Mouse (Mus musculus): ENCODE measurements around the gene Tyro3.

Tyro3 gene

DNA sequence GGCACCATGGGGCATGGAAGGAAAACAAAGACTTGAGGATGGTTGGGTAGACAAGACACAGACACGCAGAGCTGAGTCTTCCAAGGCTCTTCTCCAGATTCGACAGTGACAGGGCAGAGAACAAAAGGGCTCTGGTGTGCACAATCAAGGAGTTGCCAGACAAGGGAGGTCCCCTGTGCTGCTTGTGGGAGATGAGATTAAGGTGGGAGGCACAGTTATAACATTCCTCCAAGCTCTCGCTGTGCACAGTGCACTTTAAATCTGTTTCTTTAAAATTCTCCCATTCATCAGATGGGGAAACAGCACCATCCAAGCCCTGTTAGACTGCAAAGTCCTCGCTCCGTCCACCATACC is 6.7 kb downstream of the Tyro3 start:
- DNase-seq (ENCODE audit: inconsistent ontology term), result no peak

DNA sequence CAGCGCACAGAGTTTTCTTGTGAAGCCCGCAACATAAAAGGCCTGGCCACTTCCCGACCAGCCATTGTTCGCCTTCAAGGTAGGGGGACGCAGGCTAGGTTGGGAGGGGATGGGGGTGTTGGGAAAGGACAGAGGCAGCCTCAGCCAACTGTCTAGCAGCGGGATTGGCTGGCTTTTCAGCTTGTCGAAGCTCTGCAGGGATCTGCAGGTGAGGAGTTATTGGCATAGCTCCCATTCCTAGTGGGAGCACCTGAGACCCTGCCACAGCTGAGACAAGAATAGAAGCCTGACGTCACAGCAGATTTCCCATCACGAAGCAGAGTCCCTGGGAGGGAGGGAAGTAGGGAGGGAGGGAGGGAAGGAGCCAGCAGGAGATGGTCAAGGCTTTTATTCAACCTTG is 7.2 kb downstream of the Tyro3 start:
- no peak for DNase-seq (ENCODE audit: inconsistent ontology term)

DNA sequence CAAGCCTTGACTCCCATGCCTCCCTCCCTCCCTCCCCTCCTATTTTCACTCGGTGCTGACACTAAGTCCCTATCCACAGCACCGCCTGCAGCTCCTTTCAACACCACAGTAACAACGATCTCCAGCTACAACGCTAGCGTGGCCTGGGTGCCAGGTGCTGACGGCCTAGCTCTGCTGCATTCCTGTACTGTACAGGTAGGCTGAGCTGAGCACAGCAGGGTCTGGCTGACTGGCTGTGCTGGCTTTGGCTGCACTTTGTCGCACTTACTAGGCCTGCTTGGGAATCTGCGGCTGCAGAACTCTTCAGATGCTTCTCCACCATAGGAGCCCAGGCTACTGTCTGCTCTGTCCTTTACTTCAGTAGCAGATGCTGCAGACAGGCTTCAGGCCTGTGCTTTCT is 8.0 kb downstream of the Tyro3 start:
- no peak for DNase-seq (ENCODE audit: inconsistent ontology term)

DNA sequence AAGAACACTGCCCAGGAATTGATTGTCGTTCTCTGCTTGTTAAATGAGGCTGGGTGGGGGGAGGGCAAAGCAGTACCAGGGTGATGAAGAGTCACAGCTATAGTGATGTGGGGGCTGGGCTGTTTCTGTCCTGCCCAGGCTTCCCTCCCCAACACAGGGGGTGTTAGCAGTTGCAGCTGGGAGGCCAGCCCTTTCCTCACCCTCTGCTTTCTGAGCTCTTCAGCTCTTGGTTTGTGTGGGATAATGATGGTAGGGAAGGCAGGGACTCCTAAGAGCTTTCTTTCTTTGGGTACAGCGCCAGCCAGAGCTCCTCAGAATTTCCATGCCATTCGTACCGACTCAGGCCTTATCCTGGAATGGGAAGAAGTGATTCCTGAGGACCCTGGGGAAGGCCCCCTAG is 10.9 kb downstream of the Tyro3 start:
- DNase-seq (ENCODE audit: inconsistent ontology term), result no peak

DNA sequence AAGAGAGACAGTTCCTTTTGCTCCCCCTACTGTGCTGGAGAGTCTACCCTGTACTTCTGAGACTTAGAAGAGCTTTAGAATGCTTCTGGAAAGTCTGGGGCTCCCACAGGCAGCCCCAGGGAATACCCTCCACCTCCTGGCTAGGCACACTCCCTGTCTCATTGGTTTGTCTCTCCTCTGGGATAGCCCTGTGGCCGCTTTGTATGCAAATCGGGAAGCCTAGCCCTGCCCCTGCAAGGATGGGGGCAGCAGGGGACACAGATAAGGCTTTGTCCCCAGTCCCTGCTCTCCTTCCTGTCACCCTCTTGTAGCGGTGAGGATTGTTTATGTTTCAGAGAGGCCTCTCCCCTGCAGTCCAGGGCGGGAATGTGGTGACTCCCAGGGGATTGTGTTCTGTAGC is 11.3 kb downstream of the Tyro3 start:
- DNase-seq (ENCODE audit: inconsistent ontology term), result no peak

DNA sequence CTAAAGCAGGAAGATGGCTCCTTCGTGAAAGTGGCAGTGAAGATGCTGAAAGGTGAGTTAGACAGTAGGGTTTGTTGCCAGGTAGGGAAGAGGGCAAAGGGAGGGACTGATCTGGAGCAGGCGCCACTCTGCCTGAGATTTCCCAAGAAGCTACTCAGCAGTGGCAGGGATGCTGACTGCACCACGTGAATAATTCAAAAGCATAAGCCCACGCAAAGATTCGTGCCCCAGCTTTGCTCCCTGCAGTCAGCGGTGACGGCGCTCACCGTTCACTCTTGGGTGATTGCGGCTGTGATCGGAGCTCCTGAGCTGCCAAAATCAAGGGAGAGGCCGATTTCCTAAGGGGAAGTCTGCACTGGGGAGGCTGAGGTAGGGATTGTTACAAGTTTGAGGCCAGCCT is 13.4 kb downstream of the Tyro3 start:
- no peak for DNase-seq (ENCODE audit: inconsistent ontology term)

DNA sequence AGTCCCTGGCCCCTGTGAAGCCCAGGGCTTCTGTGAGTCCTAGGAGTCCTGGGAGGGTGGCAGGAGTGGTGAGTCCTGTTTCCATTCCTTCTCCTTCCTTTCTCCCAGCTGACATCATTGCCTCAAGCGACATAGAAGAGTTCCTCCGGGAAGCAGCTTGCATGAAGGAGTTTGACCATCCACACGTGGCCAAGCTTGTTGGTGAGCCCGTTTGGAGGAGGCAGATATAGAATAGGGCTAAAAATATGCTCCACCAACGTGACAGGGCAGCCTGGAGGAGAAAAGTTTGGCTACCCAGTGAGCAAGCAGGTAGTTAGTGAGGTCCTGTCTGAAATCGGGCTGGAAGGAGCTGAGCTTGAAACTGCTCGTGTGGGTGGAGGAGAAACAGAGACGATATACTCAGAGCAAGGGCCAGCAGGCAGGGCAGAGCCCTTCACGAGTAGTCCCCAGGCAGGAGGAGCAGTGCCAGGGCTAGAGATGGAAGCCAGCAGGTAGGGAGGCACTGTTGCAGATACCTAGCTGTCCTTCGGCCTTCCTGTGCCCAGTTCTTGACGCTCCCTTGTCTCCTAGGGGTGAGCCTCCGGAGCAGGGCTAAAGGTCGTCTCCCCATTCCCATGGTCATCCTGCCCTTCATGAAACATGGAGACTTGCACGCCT is 14.1 kb downstream of the Tyro3 start:
- DNase-seq (ENCODE audit: inconsistent ontology term), result no peak

- DNase-seq (ENCODE audit: inconsistent ontology term), result peak; percentile 67
These were observed 16.9 kb downstream of the Tyro3 start for GRCm38 (mm10) chr2:119814376-119814933.

DNA sequence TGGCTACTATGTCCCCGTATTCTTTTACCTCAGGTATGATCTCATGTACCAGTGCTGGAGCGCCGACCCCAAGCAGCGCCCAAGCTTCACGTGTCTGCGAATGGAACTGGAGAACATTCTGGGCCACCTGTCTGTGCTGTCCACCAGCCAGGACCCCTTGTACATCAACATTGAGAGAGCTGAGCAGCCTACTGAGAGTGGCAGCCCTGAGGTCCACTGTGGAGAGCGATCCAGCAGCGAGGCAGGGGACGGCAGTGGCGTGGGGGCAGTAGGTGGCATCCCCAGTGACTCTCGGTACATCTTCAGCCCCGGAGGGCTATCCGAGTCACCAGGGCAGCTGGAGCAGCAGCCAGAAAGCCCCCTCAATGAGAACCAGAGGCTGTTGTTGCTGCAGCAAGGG is 19.1 kb downstream of the Tyro3 start:
- DNase-seq (ENCODE audit: inconsistent ontology term), result no peak

DNA sequence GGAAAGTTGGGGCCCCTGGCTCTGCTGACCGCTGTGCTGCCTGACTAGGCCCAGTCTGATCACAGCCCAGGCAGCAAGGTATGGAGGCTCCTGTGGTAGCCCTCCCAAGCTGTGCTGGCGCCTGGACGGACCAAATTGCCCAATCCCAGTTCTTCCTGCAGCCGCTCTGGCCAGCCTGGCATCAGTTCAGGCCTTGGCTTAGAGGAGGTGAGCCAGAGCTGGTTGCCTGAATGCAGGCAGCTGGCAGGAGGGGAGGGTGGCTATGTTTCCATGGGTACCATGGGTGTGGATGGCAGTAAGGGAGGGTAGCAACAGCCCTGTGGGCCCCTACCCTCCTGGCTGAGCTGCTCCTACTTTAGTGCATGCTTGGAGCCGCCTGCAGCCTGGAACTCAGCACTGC is 19.5 kb downstream of the Tyro3 start:
- DNase-seq (ENCODE audit: inconsistent ontology term), result peak; percentile 32

- no peak for DNase-seq (ENCODE audit: inconsistent ontology term)
These were observed 21.2 kb downstream of the Tyro3 start for GRCm38 (mm10) chr2:119818668-119819272.

GRCm38 (mm10) chr2:119821136-119821535 is 23.6 kb downstream of the Tyro3 start:
- DNase-seq (ENCODE audit: inconsistent ontology term), result peak; percentile 33

DNA sequence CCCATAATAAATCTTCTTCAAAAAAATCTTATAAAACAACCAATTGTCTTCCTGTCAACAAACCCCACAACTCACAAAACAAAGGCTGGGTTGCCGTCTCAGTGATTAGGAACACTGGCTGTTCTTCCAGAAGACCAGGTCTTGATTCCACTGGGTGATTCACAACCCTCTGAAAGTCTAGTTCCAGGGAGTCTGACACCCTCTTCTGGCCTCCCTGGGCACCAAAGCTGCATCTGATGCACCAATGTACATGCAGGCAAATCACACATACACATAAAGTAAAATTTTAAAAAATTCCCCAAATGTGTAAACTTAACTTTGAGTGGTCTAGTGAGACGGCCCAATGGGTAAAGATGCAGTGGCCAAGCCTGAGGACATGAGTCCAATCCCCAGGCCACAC is 33.0 kb downstream of the Tyro3 start:
- DNase-seq (ENCODE audit: inconsistent ontology term), result no peak

GRCm38 (mm10) chr2:119834231-119834630 is 36.7 kb downstream of the Tyro3 start:
- DNase-seq (ENCODE audit: inconsistent ontology term), result no peak

DNA sequence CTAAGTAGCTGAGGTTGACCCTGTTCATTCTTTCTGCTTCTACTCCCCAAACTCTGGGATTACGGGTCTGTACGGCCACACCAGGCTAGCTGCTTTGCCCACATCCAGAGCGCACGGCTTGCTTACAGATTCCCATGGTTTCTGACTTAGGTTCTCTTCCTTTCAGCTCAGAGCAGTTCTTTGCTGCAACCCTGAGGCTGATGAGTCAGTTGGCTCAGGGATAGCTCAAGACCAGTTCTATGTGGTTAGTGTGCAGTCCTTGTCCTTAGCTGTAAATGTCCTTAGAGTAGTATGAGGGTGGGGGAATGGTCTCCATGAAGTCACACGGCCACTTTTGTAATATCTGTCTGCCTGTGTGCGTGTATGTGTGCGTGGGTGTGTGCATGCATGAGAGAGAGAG is 40.1 kb downstream of the Tyro3 start:
- no peak for DNase-seq (ENCODE audit: inconsistent ontology term)

GRCm38 (mm10) chr2:119838363-119839156 is 41.0 kb downstream of the Tyro3 start:
- no peak for DNase-seq (ENCODE audit: inconsistent ontology term)

GRCm38 (mm10) chr2:119840008-119840407 is 42.5 kb downstream of the Tyro3 start:
- DNase-seq (ENCODE audit: inconsistent ontology term), result no peak

DNA sequence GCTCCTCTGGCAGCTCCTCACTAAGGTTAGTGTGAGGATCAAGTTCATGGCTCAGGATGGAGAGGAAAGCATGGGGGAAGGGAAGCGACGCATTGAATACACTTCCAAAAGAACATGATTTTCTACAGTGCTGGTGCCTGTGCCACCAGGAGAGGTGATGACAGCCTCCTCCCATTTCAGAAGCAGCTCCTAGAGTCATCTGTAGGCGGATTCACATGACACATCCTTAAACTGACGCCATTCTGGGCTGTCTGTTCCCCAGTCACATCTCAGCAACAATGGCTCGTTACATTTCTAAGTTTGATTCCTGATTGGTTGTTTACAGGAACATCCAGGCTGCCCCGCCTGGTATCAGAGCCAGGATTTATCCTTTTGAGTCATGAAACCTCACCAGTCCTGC is 44.5 kb downstream of the Tyro3 start:
- DNase-seq (ENCODE audit: inconsistent ontology term), result no peak

DNA sequence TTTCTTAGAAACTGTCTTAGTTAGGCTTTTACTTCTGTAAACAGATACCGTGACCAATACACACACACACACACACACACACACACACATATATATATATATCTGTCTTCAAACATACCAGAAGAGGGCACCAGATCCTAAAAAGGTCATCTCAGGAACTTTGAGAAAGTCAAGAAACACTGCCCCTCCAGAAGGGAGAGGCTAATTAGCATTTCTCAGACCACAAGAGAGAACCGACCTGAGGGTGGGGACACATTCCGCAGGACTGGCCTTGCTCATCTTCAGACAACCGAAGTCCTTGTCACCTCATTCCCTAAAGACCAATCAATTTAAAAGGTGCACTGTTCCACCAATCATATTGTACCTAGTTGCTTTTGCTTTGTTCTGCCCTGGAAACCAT is 46.0 kb downstream of the Tyro3 start:
- DNase-seq (ENCODE audit: inconsistent ontology term), result no peak

GRCm38 (mm10) chr2:119845882-119846546 is 48.5 kb downstream of the Tyro3 start:
- DNase-seq (ENCODE audit: inconsistent ontology term), result no peak

DNA sequence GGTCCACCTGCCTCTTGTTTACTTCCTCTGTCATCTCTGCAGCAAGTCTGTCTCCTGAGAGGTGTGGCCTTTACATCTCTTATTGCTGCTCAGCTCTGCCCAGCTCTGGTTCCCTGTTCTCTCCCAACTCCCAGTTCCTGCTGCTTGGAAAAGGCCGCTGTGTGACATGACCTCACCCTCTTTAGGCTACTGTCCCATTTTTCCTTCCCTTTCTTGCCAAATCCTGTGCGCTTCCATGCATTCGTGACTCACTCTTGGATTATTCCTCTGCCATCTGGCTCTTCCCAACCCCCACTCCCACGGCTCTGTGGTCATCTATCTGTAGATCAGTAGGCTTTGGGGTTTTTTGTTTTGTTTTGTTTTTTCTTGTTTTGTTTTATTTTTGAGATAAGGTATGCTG is 49.4 kb downstream of the Tyro3 start:
- peak; percentile 91 for DNase-seq (ENCODE audit: inconsistent ontology term)

DNA sequence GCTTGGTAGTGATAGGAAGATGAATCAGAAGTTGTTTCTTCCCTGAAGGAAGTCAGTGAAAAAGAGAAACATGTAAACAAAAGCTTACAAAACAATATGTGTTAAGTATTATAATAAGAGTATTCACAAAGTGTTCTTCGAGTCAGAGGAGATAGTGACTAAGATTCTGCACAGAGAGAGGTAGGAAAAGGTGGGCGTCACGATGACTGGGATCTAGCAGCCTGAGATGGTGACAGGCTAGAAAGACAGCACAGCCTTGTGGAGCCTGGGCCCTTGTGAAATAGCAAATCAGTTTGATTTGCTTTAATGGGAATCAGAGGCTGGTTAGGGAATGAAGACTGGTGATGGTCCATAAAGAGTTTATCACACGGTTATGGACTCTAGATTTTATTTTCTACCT is 56.3 kb downstream of the Tyro3 start:
- DNase-seq (ENCODE audit: inconsistent ontology term), result no peak
